Mouse (Mus musculus) myocyte (in vitro differentiated cells): ENCODE data around the gene Mbnl1. TPM values are rescaled to one million over a fixed set of nuclear protein-coding genes. Genes with fewer than 3 reads are reported as not detected.

ENCODE experiments used
- H3K27me3 ChIP-seq: one replicate; pipeline ENCODE4 v1.6.1; 2011; ENCODE audit not compliant: control insufficient read depth, insufficient read depth, insufficient read length
- H3K36me3 ChIP-seq: one replicate; pipeline ENCODE4 v1.6.1; 2011; ENCODE audit not compliant: control insufficient read depth, insufficient read depth
- H3K4me2 ChIP-seq: one replicate; pipeline ENCODE4 v1.6.1; 2011; ENCODE audit warnings: low read depth, control low read depth
- H3K4me3 ChIP-seq: one replicate; pipeline ENCODE4 v1.5.1; 2011; ENCODE audit warnings: mild to moderate bottlenecking, control low read depth, moderate library complexity
- H3K79me2 ChIP-seq: one replicate; pipeline ENCODE4 v1.6.1; 2011; ENCODE audit not compliant: control insufficient read depth, insufficient read depth
- H3ac ChIP-seq: one replicate; pipeline ENCODE4 v1.6.1; 2011; ENCODE audit not compliant: control insufficient read depth, insufficient read length
- CEBPB ChIP-seq: IDR thresholded peaks from 2 replicates; pipeline ENCODE4 v1.6.1; 2011; ENCODE audit warnings: mild to moderate bottlenecking, moderate library complexity; ENCODE audit not compliant: poor library complexity, insufficient read depth, severe bottlenecking
- E2F4 ChIP-seq: IDR thresholded peaks from one replicate; pipeline ENCODE4 v1.6.1; 2011; ENCODE audit warnings: mild to moderate bottlenecking, control low read depth, moderate library complexity; ENCODE audit not compliant: insufficient read depth
- MAX ChIP-seq: IDR thresholded peaks from one replicate; pipeline ENCODE4 v1.6.1; 2011; ENCODE audit warnings: low read depth, mild to moderate bottlenecking, control low read depth
- MYOD1 ChIP-seq, 3 experiments: IDR thresholded peaks; one replicate each; pipeline ENCODE4 v1.6.1; 2011; ENCODE audit warnings: control low read depth in 2 of 3, low read depth in 2 of 3, mild to moderate bottlenecking in 2 of 3, moderate library complexity in 1 of 3; ENCODE audit not compliant: insufficient read length in 2 of 3, control insufficient read depth in 1 of 3
- MYOG ChIP-seq, 3 experiments: IDR thresholded peaks; one replicate each; pipeline ENCODE4 v1.6.1; 2011; ENCODE audit warnings: control low read depth in 2 of 3, low read depth in 2 of 3, mild to moderate bottlenecking in 2 of 3; ENCODE audit not compliant: insufficient read length in 2 of 3, control insufficient read depth in 1 of 3, insufficient read depth in 1 of 3
- POLR2A ChIP-seq: IDR thresholded peaks from one replicate; pipeline ENCODE4 v1.6.1; 2011; ENCODE audit warnings: low read depth, mild to moderate bottlenecking, control low read depth, moderate library complexity; ENCODE audit not compliant: insufficient read length
- POLR2AphosphoS2 ChIP-seq: IDR thresholded peaks from one replicate; pipeline ENCODE4 v1.6.1; 2011; ENCODE audit warnings: low read depth, control low read depth; ENCODE audit not compliant: insufficient read length
- REST ChIP-seq: IDR thresholded peaks from one replicate; pipeline ENCODE4 v1.6.1; 2011; ENCODE audit warnings: mild to moderate bottlenecking, control low read depth, moderate library complexity; ENCODE audit not compliant: insufficient read depth, insufficient read length
- SRF ChIP-seq: IDR thresholded peaks from one replicate; pipeline ENCODE4 v1.6.1; 2011; ENCODE audit warnings: low read depth; ENCODE audit not compliant: control insufficient read depth, insufficient read length
- TCF12 ChIP-seq: IDR thresholded peaks from one replicate; pipeline ENCODE4 v1.6.1; 2011; ENCODE audit warnings: mild to moderate bottlenecking, control low read depth; ENCODE audit not compliant: poor library complexity, insufficient read depth, severe bottlenecking
- TCF3 ChIP-seq: IDR thresholded peaks from one replicate; pipeline ENCODE4 v1.6.1; 2011; ENCODE audit warnings: low read depth, control low read depth; ENCODE audit not compliant: insufficient read length
- USF1 ChIP-seq: IDR thresholded peaks from one replicate; pipeline ENCODE4 v1.6.1; 2011; ENCODE audit warnings: low read depth, mild to moderate bottlenecking, control low read depth, moderate library complexity
- polyA plus RNA-seq: library from polyadenylated mRNA; unstranded; fragments of >200 nt; fragmentation: generic; extraction: Trizol; gene quantifications from one replicate; pipeline ENCODE4 v1.2.1, GENCODE M21; 2012; ENCODE audit warnings: missing spikeins

Mbnl1 gene
- polyA plus RNA-seq, 1 experiment = 24.7 TPM

- H3K79me2 ChIP-seq = peaks cover 93% of the 10 kb centered on the region
- H3ac ChIP-seq = no peak overlapping the region
- H3K36me3 ChIP-seq = no peaks in the 10 kb centered on the region
- peak overlapping the region; percentile 63 for H3K4me2 ChIP-seq
- H3K27me3 ChIP-seq = no peaks in the 10 kb centered on the region
- no peak for TF ChIP-seq CEBPB
- H3K4me3 ChIP-seq = no peak overlapping the region
These were observed 97.9 kb downstream of the Mbnl1 start for GRCm38 (mm10) chr3:60570491-60571022.

GRCm38 (mm10) chr3:60571493-60571892 is 98.9 kb downstream of the Mbnl1 start:
- Histone ChIP-seq H3K36me3 (no peaks in the 10 kb centered on the region), H3K4me2 (no peak overlapping the region), H3K79me2 (peaks cover 98% of the 10 kb centered on the region), H3ac (no peak overlapping the region), H3K4me3 (no peak overlapping the region), H3K27me3 (no peaks in the 10 kb centered on the region)
- TF ChIP-seq MYOD1 (IDR thresholded peaks at IDR 0.05; ENCODE audit: control insufficient read depth in 1 of 3, insufficient read length in 2 of 3, low read depth in 2 of 3) = no peak
- no peak for TF ChIP-seq TCF3

- no peak overlapping the region for H3K4me3 ChIP-seq
- H3K4me2 ChIP-seq = no peak overlapping the region
- H3ac ChIP-seq = no peak overlapping the region
- H3K36me3 ChIP-seq = no peaks in the 10 kb centered on the region
- H3K27me3 ChIP-seq = no peaks in the 10 kb centered on the region
- TF ChIP-seq TCF3 (no peak), USF1 (no peak), POLR2A (no peak), SRF (no peak), E2F4 (no peak), TCF12 (no peak), POLR2AphosphoS2 (no peak), REST (no peak), MYOD1 (IDR thresholded peaks at IDR 0.05; ENCODE audit: control insufficient read depth in 1 of 3, insufficient read length in 2 of 3, low read depth in 2 of 3) (no peak), CEBPB (no peak), MAX (no peak), MYOG (IDR thresholded peaks at IDR 0.05; ENCODE audit: control insufficient read depth in 1 of 3, insufficient read depth in 1 of 3, insufficient read length in 2 of 3, low read depth in 2 of 3) (no peak)
- H3K79me2 ChIP-seq = peaks cover 100% of the 10 kb centered on the region
These were observed 101.6 kb downstream of the Mbnl1 start for GRCm38 (mm10) chr3:60574199-60574598.

GRCm38 (mm10) chr3:60574849-60575524 is 102.4 kb downstream of the Mbnl1 start:
- Histone ChIP-seq H3K79me2 (peaks cover 100% of the 10 kb centered on the region), H3K27me3 (no peaks in the 10 kb centered on the region), H3K36me3 (no peaks in the 10 kb centered on the region), H3K4me2 (no peak overlapping the region), H3K4me3 (no peak overlapping the region), H3ac (no peak overlapping the region)
- no peak for TF ChIP-seq REST
- no peak for TF ChIP-seq TCF12
- TF ChIP-seq TCF3 = no peak
- no peak for TF ChIP-seq CEBPB
- no peak for TF ChIP-seq POLR2A
- no peak for TF ChIP-seq POLR2AphosphoS2
- no peak for TF ChIP-seq MAX
- no peak for TF ChIP-seq MYOD1 (IDR thresholded peaks at IDR 0.05; ENCODE audit: control insufficient read depth in 1 of 3, insufficient read length in 2 of 3, low read depth in 2 of 3)
- TF ChIP-seq E2F4 = no peak
- no peak for TF ChIP-seq MYOG (IDR thresholded peaks at IDR 0.05; ENCODE audit: control insufficient read depth in 1 of 3, insufficient read depth in 1 of 3, insufficient read length in 2 of 3, low read depth in 2 of 3)
- TF ChIP-seq SRF = no peak
- no peak for TF ChIP-seq USF1

GRCm38 (mm10) chr3:60575945-60576344 is 103.3 kb downstream of the Mbnl1 start:
- Histone ChIP-seq H3K36me3 (no peaks in the 10 kb centered on the region), H3K4me2 (peak overlapping the region; percentile 27), H3K4me3 (no peak overlapping the region), H3K27me3 (no peaks in the 10 kb centered on the region), H3ac (no peak overlapping the region), H3K79me2 (peaks cover 99% of the 10 kb centered on the region)
- no peak for TF ChIP-seq MAX
- no peak for TF ChIP-seq MYOG (IDR thresholded peaks at IDR 0.05; ENCODE audit: control insufficient read depth in 1 of 3, insufficient read depth in 1 of 3, insufficient read length in 2 of 3, low read depth in 2 of 3)
- TF ChIP-seq POLR2AphosphoS2 = no peak
- TF ChIP-seq E2F4 = no peak
- TF ChIP-seq SRF = no peak
- TF ChIP-seq USF1 = no peak
- TF ChIP-seq TCF3 = no peak
- TF ChIP-seq CEBPB = no peak
- no peak for TF ChIP-seq MYOD1 (IDR thresholded peaks at IDR 0.05; ENCODE audit: control insufficient read depth in 1 of 3, insufficient read length in 2 of 3, low read depth in 2 of 3)
- no peak for TF ChIP-seq TCF12
- no peak for TF ChIP-seq REST
